Mouse (Mus musculus) erythroblast, embryonic 14.5 days (primary cell): ENCODE data around the gene Tenm4. TPM values are rescaled to one million over a fixed set of nuclear protein-coding genes. Genes with fewer than 3 reads are reported as not detected.

Experiments
- H3K27me3 ChIP-seq: 2 replicates; pipeline ENCODE4 v1.6.1; 2012; ENCODE audit warnings: inconsistent platforms; ENCODE audit not compliant: control insufficient read depth
- H3K36me3 ChIP-seq: 2 replicates; pipeline ENCODE4 v1.6.1; 2012; ENCODE audit warnings: mild to moderate bottlenecking, inconsistent platforms; ENCODE audit not compliant: control insufficient read depth
- H3K4me1 ChIP-seq: 2 replicates; pipeline ENCODE4 v1.6.1; 2012; ENCODE audit warnings: inconsistent platforms; ENCODE audit not compliant: control insufficient read depth
- H3K4me3 ChIP-seq: replicated peaks from 2 replicates; pipeline ENCODE3; 2012; ENCODE audit warnings: moderate library complexity, mild to moderate bottlenecking, inconsistent platforms
- H3K9me3 ChIP-seq: 2 replicates; pipeline ENCODE4 v1.6.1; 2012; ENCODE audit warnings: low read length, inconsistent platforms, mixed read lengths; ENCODE audit not compliant: control insufficient read depth
- GATA1 ChIP-seq: IDR thresholded peaks from 2 replicates; pipeline ENCODE4 v1.6.1; 2012; ENCODE audit warnings: low read length, inconsistent platforms, mixed read lengths
- TAL1 ChIP-seq: IDR thresholded peaks from 3 replicates; pipeline ENCODE4 v1.6.1; 2012; ENCODE audit warnings: low read length, inconsistent platforms, mixed read lengths
- polyA plus RNA-seq: library from polyadenylated mRNA; stranded (reverse); fragments of >175 nt; gene quantifications from 2 replicates; pipeline ENCODE4 v1.2.3, GENCODE M21; 2012

Gene Tenm4
- polyA plus RNA-seq, 1 experiment: not detected

DNA sequence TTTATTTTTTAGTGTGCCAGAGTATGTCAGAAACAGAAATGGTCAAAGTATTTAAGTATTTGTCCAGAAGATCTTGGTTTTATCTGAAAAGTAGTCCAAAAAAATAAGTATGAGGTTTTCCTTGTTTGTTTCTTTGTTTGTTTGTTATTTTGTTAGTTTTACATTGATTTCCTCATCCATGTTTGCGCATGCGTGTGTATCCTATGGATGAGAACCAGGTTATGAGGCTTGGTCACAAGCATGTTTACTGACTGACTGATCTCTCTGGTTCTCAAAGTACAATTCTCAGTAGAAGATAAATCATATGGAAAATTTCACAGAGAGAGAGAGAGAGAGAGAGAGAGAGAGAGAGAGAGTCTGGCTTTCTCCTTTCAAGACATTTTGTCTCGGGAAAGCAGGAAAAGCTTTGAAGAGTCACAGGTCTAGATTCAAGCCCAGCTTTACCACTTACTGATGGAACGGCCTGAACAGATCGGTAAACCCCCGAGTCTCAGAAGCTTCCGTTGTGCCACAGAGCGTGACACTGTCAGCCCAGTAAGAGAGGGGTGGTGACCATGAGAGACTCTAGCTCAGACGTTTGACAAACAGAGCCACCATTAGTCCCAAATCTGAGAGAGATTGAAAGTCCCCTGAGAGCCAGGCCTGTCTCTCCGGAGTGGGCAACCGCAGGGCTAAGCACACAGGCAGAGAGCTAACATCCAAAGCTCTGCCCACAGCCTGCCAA lies 487.0 kb downstream of the Tenm4 start:
- no peaks in the 10 kb centered on the region for H3K27me3 ChIP-seq
- no peaks in the 10 kb centered on the region for H3K36me3 ChIP-seq
- H3K4me3 ChIP-seq: no peak overlapping the region
- no peaks in the 10 kb centered on the region for H3K4me1 ChIP-seq
- TF ChIP-seq TAL1 (no peak), GATA1 (no peak)
- no peaks in the 10 kb centered on the region for H3K9me3 ChIP-seq

DNA sequence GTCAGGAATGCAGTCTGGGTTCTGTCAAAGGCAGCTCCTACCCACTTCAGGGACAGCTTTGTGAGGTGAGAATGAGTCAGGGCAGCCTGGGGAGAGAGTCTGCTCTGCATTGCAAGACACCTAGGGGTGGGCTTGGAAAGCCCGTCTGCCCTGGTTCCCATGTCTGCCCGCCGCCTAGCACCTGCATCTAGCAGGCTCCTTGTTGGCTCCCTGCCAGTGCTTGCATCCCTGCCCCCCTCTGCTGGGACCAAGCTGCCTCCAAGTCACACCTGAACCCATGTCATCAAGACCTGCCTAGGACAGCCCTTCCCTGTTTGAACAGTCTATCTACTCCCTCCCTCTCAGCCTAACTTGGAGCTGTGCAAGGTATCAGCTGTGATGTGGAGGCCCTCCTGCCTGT lies 489.9 kb downstream of the Tenm4 start:
- Histone ChIP-seq H3K9me3 (no peaks in the 10 kb centered on the region), H3K4me1 (no peaks in the 10 kb centered on the region), H3K36me3 (no peaks in the 10 kb centered on the region), H3K27me3 (no peaks in the 10 kb centered on the region), H3K4me3 (no peak overlapping the region)
- no peak for TF ChIP-seq GATA1
- TF ChIP-seq TAL1: no peak

GRCm38 (mm10) chr7:96661352-96662169 lies 490.5 kb downstream of the Tenm4 start:
- no peak overlapping the region for H3K4me3 ChIP-seq
- H3K27me3 ChIP-seq: no peaks in the 10 kb centered on the region
- H3K9me3 ChIP-seq: no peaks in the 10 kb centered on the region

GRCm38 (mm10) chr7:96663336-96663735 lies 492.3 kb downstream of the Tenm4 start:
- Histone ChIP-seq H3K9me3 (no peaks in the 10 kb centered on the region), H3K4me3 (no peak overlapping the region), H3K36me3 (no peaks in the 10 kb centered on the region), H3K27me3 (no peaks in the 10 kb centered on the region), H3K4me1 (no peaks in the 10 kb centered on the region)
- TF ChIP-seq GATA1: no peak

More at GRCm38 (mm10) chr7:96661352-96662169, 490.5 kb downstream of the Tenm4 start:
- TF ChIP-seq GATA1 (no peak), TAL1 (no peak)
- Histone ChIP-seq H3K4me1 (no peaks in the 10 kb centered on the region), H3K36me3 (no peaks in the 10 kb centered on the region)

- Histone ChIP-seq H3K36me3 (no peaks in the 10 kb centered on the region), H3K9me3 (no peaks in the 10 kb centered on the region), H3K27me3 (no peaks in the 10 kb centered on the region), H3K4me3 (no peak overlapping the region), H3K4me1 (no peaks in the 10 kb centered on the region)
- no peak for TF ChIP-seq GATA1
- TF ChIP-seq TAL1: no peak
Observed at GRCm38 (mm10) chr7:96666366-96666896, 495.4 kb downstream of the Tenm4 start.

- H3K4me3 ChIP-seq: no peak overlapping the region
- H3K4me1 ChIP-seq: no peaks in the 10 kb centered on the region
- no peak for TF ChIP-seq GATA1
- TF ChIP-seq TAL1: no peak
- no peaks in the 10 kb centered on the region for H3K36me3 ChIP-seq
- no peaks in the 10 kb centered on the region for H3K9me3 ChIP-seq
- no peaks in the 10 kb centered on the region for H3K27me3 ChIP-seq
Observed at GRCm38 (mm10) chr7:96667688-96668087, 496.6 kb downstream of the Tenm4 start.

GRCm38 (mm10) chr7:96670095-96670494 lies 499.0 kb downstream of the Tenm4 start:
- Histone ChIP-seq H3K4me1 (no peaks in the 10 kb centered on the region), H3K9me3 (no peaks in the 10 kb centered on the region), H3K27me3 (no peaks in the 10 kb centered on the region), H3K4me3 (no peak overlapping the region), H3K36me3 (no peaks in the 10 kb centered on the region)
- TF ChIP-seq GATA1 (no peak), TAL1 (no peak)

GRCm38 (mm10) chr7:96672322-96672914 lies 501.4 kb downstream of the Tenm4 start:
- Histone ChIP-seq H3K9me3 (no peaks in the 10 kb centered on the region), H3K4me1 (no peaks in the 10 kb centered on the region), H3K27me3 (no peaks in the 10 kb centered on the region), H3K36me3 (no peaks in the 10 kb centered on the region), H3K4me3 (no peak overlapping the region)
- TF ChIP-seq GATA1 (no peak), TAL1 (no peak)

DNA sequence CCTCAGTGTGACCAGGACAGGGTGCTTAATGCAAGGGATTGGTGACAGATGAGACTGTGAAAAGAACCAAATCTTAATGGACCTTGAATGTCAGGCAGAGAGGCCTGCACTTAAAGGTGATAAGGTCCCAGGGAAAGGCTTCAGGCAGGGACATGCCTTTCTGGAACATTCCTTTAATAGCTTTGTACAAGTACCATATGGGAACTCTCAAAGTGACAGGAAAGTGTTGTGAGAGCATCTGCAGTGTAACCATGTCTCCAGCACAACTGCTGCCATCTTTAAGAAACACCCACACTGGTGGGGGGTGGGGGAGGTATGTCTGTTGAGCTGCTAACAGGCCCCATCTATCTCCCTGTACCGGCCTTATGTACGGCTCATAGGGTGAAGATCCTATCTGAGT lies 506.0 kb downstream of the Tenm4 start:
- Histone ChIP-seq H3K36me3 (no peaks in the 10 kb centered on the region), H3K4me3 (no peak overlapping the region), H3K4me1 (no peaks in the 10 kb centered on the region), H3K27me3 (no peaks in the 10 kb centered on the region), H3K9me3 (no peaks in the 10 kb centered on the region)
- no peak for TF ChIP-seq GATA1
- no peak for TF ChIP-seq TAL1
